Mouse (Mus musculus) limb, embryonic 15.5 days (tissue): Measurements from ENCODE around the gene Mapk8. TPM values are rescaled to one million over a fixed set of nuclear protein-coding genes. Genes with fewer than 3 reads are reported as not detected.

Experiments used
- ATAC-seq: fragments of 200-750 bp; cut with Nextera tagmentation; 2 replicates; pipeline ENCODE4 v1.8.0; 2017; ENCODE audit warnings: low read depth, moderate TSS enrichment; ENCODE audit not compliant: insufficient number of reproducible peaks, low FRiP score, low TSS enrichment
- H3K27ac ChIP-seq: fragments of 300-500 bp; sonication (generic); 2 replicates; pipeline ENCODE4 v1.5.1; 2015; ENCODE audit warnings: moderate library complexity, mild to moderate bottlenecking, inconsistent platforms
- H3K27me3 ChIP-seq: fragments of 300-500 bp; sonication (generic); 2 replicates; pipeline ENCODE4 v1.6.1; 2015; ENCODE audit warnings: inconsistent platforms
- H3K36me3 ChIP-seq: fragments of 300-500 bp; sonication (generic); 2 replicates; pipeline ENCODE4 v1.6.1; 2015; ENCODE audit warnings: inconsistent platforms
- H3K4me1 ChIP-seq: fragments of 300-500 bp; sonication (generic); 2 replicates; pipeline ENCODE4 v1.6.1; 2015; ENCODE audit warnings: inconsistent platforms
- H3K4me2 ChIP-seq: fragments of 300-500 bp; sonication (generic); 2 replicates; pipeline ENCODE4 v1.6.1; 2015; ENCODE audit warnings: mild to moderate bottlenecking, inconsistent platforms
- H3K4me3 ChIP-seq: fragments of 300-500 bp; sonication (generic); 2 replicates; pipeline ENCODE4 v1.5.1; 2015; ENCODE audit warnings: mild to moderate bottlenecking, inconsistent platforms
- H3K9ac ChIP-seq: fragments of 300-500 bp; sonication (generic); 2 replicates; pipeline ENCODE4 v1.6.1; 2015; ENCODE audit warnings: inconsistent platforms
- H3K9me3 ChIP-seq: fragments of 300-500 bp; sonication (generic); 2 replicates; pipeline ENCODE4 v1.6.1; 2016; ENCODE audit warnings: inconsistent platforms
- WGBS: fragments of 180-500 bp; shearing (Covaris S2); methylation state at CpG from one replicate; pipeline ENCODE4 v1.1.7; 2015; 5-methylcytosine and 5-hydroxymethylcytosine counted together
- polyA plus RNA-seq: library from polyadenylated mRNA; unstranded; fragments of >200 nt; fragmentation: Nextera tagmentation; extraction: Ambion mirVana; gene quantifications from 2 replicates; pipeline ENCODE4 v1.2.1, GENCODE M21; 2015

Gene Mapk8
- polyA plus RNA-seq, 1 experiment from 2014 or later = 14.8 TPM

DNA sequence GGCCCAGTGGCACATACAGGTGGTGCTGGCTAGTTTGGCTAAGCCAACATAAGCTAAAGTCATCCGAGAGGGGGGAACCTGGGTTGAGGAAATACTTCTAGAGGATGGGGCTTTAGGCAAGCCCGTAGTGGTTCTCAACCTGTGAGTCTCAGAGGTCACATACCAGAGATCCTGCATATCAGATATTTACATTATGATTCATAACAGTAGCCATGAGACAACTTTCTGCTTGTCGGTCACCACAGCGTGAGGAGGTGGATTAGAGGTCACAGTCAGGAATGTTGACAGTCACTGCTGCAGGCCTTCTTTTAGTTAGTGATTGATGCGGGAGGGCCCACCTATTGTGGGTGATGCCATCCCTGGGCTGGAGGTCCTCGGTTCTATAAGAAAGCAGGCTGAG is 111.2 kb downstream of the Mapk8 start:
- Histone ChIP-seq H3K4me2 (no peak overlapping the region), H3K36me3 (no peaks in the 10 kb centered on the region), H3K4me1 (peaks cover 16% of the 10 kb centered on the region), H3K9me3 (no peaks in the 10 kb centered on the region), H3K9ac (no peak overlapping the region), H3K27me3 (no peaks in the 10 kb centered on the region), H3K27ac (no peak overlapping the region), H3K4me3 (no peak overlapping the region)
- 63% methylated on average over 6 of the region's 6 CpGs for WGBS
- no peak for ATAC-seq

DNA sequence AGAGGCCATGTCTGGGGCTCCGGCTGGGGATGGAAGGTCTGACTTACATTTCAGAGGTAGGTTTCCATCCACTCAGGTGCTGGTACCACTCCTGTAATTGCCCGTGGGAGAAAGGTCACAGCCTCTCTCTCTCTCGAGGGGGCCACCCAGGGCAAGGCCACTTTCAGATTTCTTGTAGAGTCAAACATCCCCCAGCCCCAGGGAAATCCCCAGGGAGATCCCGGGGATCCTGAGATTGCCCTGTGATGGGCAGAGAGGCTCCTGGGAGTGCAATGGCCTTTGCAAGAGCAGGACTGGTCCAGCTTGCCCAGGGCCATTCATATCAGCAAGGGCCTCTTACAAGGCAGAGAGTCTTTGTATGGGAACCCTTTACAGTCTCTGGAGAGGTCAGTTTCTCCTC is 112.6 kb downstream of the Mapk8 start:
- Histone ChIP-seq H3K9me3 (no peaks in the 10 kb centered on the region), H3K27me3 (no peaks in the 10 kb centered on the region), H3K4me1 (peaks cover 17% of the 10 kb centered on the region), H3K36me3 (no peaks in the 10 kb centered on the region), H3K9ac (no peak overlapping the region), H3K27ac (no peak overlapping the region), H3K4me2 (no peak overlapping the region), H3K4me3 (no peak overlapping the region)
- 81% methylated on average over 4 of the region's 4 CpGs for WGBS
- no peak for ATAC-seq

DNA sequence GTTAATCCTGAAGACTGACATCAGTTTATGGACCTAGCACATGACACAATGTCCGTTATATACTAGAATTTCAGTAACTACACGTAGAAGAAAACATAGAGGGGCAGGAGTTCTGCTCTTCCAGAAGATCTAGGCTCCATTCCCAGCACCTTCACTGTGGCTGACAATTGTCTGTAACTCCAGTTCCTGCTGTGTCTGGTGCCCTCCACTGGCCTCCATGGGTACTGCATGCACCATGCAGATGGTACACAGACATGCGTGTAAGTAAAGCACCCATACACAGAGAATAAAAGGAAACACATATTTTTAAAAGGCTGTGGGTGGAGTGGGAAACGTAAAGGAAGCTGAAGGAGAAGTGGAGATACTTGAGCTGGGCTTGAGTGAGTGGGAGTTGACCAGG is 113.1 kb downstream of the Mapk8 start:
- no peak for ATAC-seq

DNA sequence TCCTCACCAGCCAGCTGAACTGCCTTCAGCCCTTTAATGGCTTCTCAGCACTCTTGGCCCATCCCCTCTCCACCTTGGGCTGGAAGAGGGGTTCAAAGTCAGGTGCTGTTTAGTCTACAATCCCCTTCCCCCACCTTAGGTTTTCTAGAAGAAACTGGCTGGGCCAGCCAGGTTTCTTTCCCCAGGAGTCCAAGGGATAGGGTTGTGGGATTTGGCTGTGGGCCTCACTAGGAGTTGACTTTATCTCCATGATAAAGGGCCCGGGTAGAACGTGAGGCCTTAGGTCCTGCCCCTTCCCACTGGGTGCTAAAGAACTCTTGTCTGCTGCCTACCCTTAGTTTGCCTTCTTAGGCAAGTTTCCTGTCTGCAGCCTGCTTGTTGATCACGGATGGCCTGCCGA is 115.3 kb downstream of the Mapk8 start:
- Histone ChIP-seq H3K27me3 (no peaks in the 10 kb centered on the region), H3K9me3 (no peaks in the 10 kb centered on the region), H3K27ac (peak overlapping the region; percentile 64), H3K4me1 (peaks cover 30% of the 10 kb centered on the region), H3K36me3 (no peaks in the 10 kb centered on the region), H3K9ac (no peak overlapping the region), H3K4me2 (no peak overlapping the region), H3K4me3 (no peak overlapping the region)
- no peak for ATAC-seq
- WGBS = 42% methylated on average over 4 of the region's 4 CpGs

More for the DNA sequence above, 113.1 kb downstream of the Mapk8 start:
- Histone ChIP-seq H3K27me3 (no peaks in the 10 kb centered on the region), H3K27ac (no peak overlapping the region), H3K9me3 (no peaks in the 10 kb centered on the region), H3K4me1 (peaks cover 21% of the 10 kb centered on the region), H3K9ac (no peak overlapping the region), H3K36me3 (no peaks in the 10 kb centered on the region), H3K4me3 (no peak overlapping the region), H3K4me2 (no peak overlapping the region)
- WGBS = 85% methylated on average over 4 of the region's 4 CpGs

- no peak overlapping the region for H3K9ac ChIP-seq
- H3K4me1 ChIP-seq = peaks cover 30% of the 10 kb centered on the region
- no peak for ATAC-seq
- H3K27me3 ChIP-seq = no peaks in the 10 kb centered on the region
- 45% methylated on average over 4 of the region's 4 CpGs for WGBS
- H3K9me3 ChIP-seq = no peaks in the 10 kb centered on the region
- H3K27ac ChIP-seq = peak overlapping the region; percentile 64; the same call in 1 of the 2 replicates
- H3K4me3 ChIP-seq = no peak overlapping the region
- no peak overlapping the region for H3K4me2 ChIP-seq
- H3K36me3 ChIP-seq = no peaks in the 10 kb centered on the region
These were observed 116.0 kb downstream of the Mapk8 start for GRCm38 (mm10) chr14:33330986-33331385.

GRCm38 (mm10) chr14:33329297-33329805 is 117.6 kb downstream of the Mapk8 start:
- H3K27ac ChIP-seq = no peak overlapping the region
- peaks cover 26% of the 10 kb centered on the region for H3K4me1 ChIP-seq
- no peaks in the 10 kb centered on the region for H3K9me3 ChIP-seq
- no peak overlapping the region for H3K4me3 ChIP-seq
- H3K4me2 ChIP-seq = no peak overlapping the region
- ATAC-seq = no peak
- H3K36me3 ChIP-seq = no peaks in the 10 kb centered on the region
- H3K9ac ChIP-seq = no peak overlapping the region
- 84% methylated on average over 5 of the region's 5 CpGs for WGBS
- no peaks in the 10 kb centered on the region for H3K27me3 ChIP-seq

DNA sequence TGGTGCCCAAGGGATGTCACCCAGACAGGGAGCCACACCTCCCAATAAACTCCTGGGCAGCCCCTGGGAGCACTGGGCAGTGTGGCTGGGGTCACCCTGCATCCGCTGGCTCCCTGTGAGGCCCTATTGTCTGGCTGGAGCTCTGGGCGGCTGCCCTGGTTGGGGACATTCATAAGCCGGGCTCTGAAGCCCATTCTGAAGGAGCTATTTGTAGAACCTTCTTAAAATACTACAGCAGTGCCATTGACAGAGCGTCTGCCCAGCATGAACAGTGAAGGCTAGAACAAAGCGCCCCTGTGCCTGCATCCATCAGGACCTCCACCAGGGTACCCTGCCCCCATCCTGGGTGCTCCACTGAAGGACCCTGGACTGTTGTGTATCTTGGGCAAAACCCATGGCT is 118.6 kb downstream of the Mapk8 start:
- ATAC-seq = no peak
- Histone ChIP-seq H3K4me2 (no peak overlapping the region), H3K27ac (no peak overlapping the region), H3K9ac (no peak overlapping the region), H3K36me3 (no peaks in the 10 kb centered on the region), H3K4me3 (no peak overlapping the region), H3K4me1 (peaks cover 26% of the 10 kb centered on the region), H3K27me3 (no peaks in the 10 kb centered on the region), H3K9me3 (no peaks in the 10 kb centered on the region)
- 55% methylated on average over 5 of the region's 5 CpGs for WGBS

Other genes starting within 250 kb of the Mapk8 start
- 6.7 and 7.1 TPM in 2 replicates for gene Arhgap22, start 233.1 kb downstream of the Mapk8 start, polyA plus RNA-seq
- 0.10 TPM in 1 of 2 replicates, not detected in the other for gene Frmpd2, start 24.5 kb upstream of the Mapk8 start, polyA plus RNA-seq
- 0.09 and 0.21 TPM in 2 replicates for gene Ptpn20, start 142.0 kb upstream of the Mapk8 start, polyA plus RNA-seq